Mouse (Mus musculus): ENCODE data around the gene Ubtd1. TPM values are rescaled to one million over a fixed set of nuclear protein-coding genes. Genes with fewer than 3 reads are reported as not detected.

Ubtd1 gene
- total and polyA plus RNA-seq, 3 experiments = 9.1 to 15.5 TPM; not detected in 1

DNA sequence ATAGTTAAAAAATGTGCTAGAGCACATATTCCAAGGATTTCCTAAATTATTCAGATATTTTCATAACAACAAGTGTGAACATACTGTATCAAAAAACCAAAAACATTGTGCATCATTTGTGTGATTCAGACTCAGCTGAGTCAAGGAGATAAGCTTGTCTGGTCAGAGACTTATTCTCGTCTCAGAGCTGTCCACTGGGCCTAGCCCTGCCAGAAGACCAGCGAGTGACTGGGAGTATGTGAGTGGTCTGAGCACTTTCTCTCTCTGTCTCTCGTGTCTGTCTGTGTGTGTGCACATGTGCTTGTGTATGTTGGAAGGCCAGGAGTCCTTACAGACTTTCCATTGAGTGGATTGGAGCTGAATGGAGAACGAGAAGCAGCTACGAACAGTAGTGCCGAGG, 33.4 kb downstream of the Ubtd1 start:
- H3K27ac ChIP-seq (ENCODE audit: control insufficient read depth, low read depth, low read length) = no peak overlapping the region
- no peaks in the 10 kb centered on the region for H3K79me2 ChIP-seq (ENCODE audit: control insufficient read depth, insufficient read depth, low read length, poor library complexity)
- H3K9ac ChIP-seq (ENCODE audit: control insufficient read depth, low read depth, low read length, poor library complexity, severe bottlenecking) = no peak overlapping the region
- H3K27me3 ChIP-seq (ENCODE audit: control insufficient read depth in 1 of 2, insufficient read depth in 2 of 2, low read length in 2 of 2) = no peaks in the 10 kb centered on the region
- TF ChIP-seq ETS1 (IDR thresholded peaks at IDR 0.05; ENCODE audit: low read depth, low read length) (no peak), NELFE (IDR thresholded peaks at IDR 0.05; ENCODE audit: low read depth, low read length) (no peak), TAL1 (IDR thresholded peaks at IDR 0.05; ENCODE audit: low read length) (no peak), ZMIZ1 (IDR thresholded peaks at IDR 0.05; ENCODE audit: low read depth, low read length) (no peak), UBTF (IDR thresholded peaks at IDR 0.05; ENCODE audit: borderline replicate concordance, insufficient read depth, low read depth, low read length) (no peak), CHD1 (IDR thresholded peaks at IDR 0.05; ENCODE audit: low read depth, low read length) (no peak), MAZ (IDR thresholded peaks at IDR 0.05; ENCODE audit: low read depth, low read length) (no peak), MAX (IDR thresholded peaks at IDR 0.05; ENCODE audit: low read length) (no peak), TCF12 (IDR thresholded peaks at IDR 0.05; ENCODE audit: low read depth, low read length) (no peak), POLR2AphosphoS5 (IDR thresholded peaks at IDR 0.05; ENCODE audit: borderline replicate concordance, low read depth, low read length) (no peak), E2F4 (IDR thresholded peaks at IDR 0.05; ENCODE audit: borderline replicate concordance, low read depth, low read length) (no peak), MEF2A (IDR thresholded peaks at IDR 0.05; ENCODE audit: extremely low read depth, insufficient replicate concordance, low read depth, low read length, poor library complexity, severe bottlenecking) (no peak), POLR2A (IDR thresholded peaks at IDR 0.05; ENCODE audit: control insufficient read depth in 1 of 2, insufficient read depth in 1 of 2, low read depth in 1 of 2, low read length in 2 of 2, poor library complexity in 1 of 2) (no peak)
- no peaks in the 10 kb centered on the region for H3K36me3 ChIP-seq (ENCODE audit: control insufficient read depth in 1 of 2, insufficient read depth in 2 of 2, low read length in 2 of 2)
- no peak overlapping the region for H3K4me3 ChIP-seq (ENCODE audit: control insufficient read depth in 1 of 2, insufficient read depth in 1 of 2, low read depth in 2 of 2, low read length in 2 of 2)
- DNase-seq (ENCODE audit: low read depth, low spot score) = no peak
- H3K4me1 ChIP-seq (ENCODE audit: control insufficient read depth in 1 of 2, insufficient read depth in 2 of 2, low read length in 2 of 2) = peaks cover 0 to 5% of the 10 kb centered on the region in 2 experiments; a peak in 1 of 4 replicates
- H3K9me3 ChIP-seq (replicated peaks; ENCODE audit: insufficient read depth, low read length) = no peaks in the 10 kb centered on the region

DNA sequence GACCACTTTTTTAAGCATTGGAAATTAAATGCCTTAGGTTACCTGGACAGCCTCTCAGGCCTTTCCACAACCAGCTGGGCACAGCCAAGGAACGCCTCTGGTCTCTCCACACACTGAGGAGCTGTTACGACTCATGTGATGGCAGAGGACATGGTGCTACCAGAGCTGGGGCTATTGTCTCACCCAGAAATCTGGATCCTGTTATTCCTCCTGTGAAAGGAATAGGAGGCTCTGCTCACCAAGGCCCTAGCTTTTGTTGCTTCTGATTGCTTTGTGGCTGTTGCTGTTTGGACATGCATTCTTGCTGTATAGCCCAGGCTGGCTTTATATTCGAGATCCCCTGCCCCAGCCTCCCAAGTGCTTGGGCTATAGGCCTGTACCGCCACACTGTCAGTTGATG, 34.7 kb downstream of the Ubtd1 start:
- Histone ChIP-seq H3K4me1 (ENCODE audit: control insufficient read depth in 1 of 2, insufficient read depth in 2 of 2, low read length in 2 of 2) (peaks cover 0 to 5% of the 10 kb centered on the region in 2 experiments; a peak in 1 of 4 replicates), H3K4me3 (ENCODE audit: control insufficient read depth in 1 of 2, insufficient read depth in 1 of 2, low read depth in 2 of 2, low read length in 2 of 2) (no peak overlapping the region)
- TF ChIP-seq TAL1 (IDR thresholded peaks at IDR 0.05; ENCODE audit: low read length) (no peak), MEF2A (IDR thresholded peaks at IDR 0.05; ENCODE audit: extremely low read depth, insufficient replicate concordance, low read depth, low read length, poor library complexity, severe bottlenecking) (no peak), MYC (IDR thresholded peaks at IDR 0.05; ENCODE audit: low read depth, low read length) (no peak), POLR2AphosphoS2 (IDR thresholded peaks at IDR 0.05; ENCODE audit: low read length) (no peak), CHD1 (IDR thresholded peaks at IDR 0.05; ENCODE audit: low read depth, low read length) (no peak), TBP (IDR thresholded peaks at IDR 0.05; ENCODE audit: low read depth, low read length) (no peak)

More for the DNA sequence above, 34.7 kb downstream of the Ubtd1 start:
- Histone ChIP-seq H3K27ac (ENCODE audit: control insufficient read depth, low read depth, low read length) (no peak overlapping the region), H3K79me2 (ENCODE audit: control insufficient read depth, insufficient read depth, low read length, poor library complexity) (no peaks in the 10 kb centered on the region), H3K9me3 (replicated peaks; ENCODE audit: insufficient read depth, low read length) (no peaks in the 10 kb centered on the region), H3K9ac (ENCODE audit: control insufficient read depth, low read depth, low read length, poor library complexity, severe bottlenecking) (no peak overlapping the region), H3K27me3 (ENCODE audit: control insufficient read depth in 1 of 2, insufficient read depth in 2 of 2, low read length in 2 of 2) (no peaks in the 10 kb centered on the region), H3K36me3 (ENCODE audit: control insufficient read depth in 1 of 2, insufficient read depth in 2 of 2, low read length in 2 of 2) (no peaks in the 10 kb centered on the region)
- DNase-seq (ENCODE audit: low read depth, low spot score) = no peak
